Mouse (Mus musculus) thymus, adult 2 months (tissue): Measurements from ENCODE around the gene Fam221a.

Experiments used
- CTCF ChIP-seq: fragments of 200-500 bp; IDR thresholded peaks from 2 replicates; pipeline ENCODE4 v1.5.1; 2012; ENCODE audit warnings: mild to moderate bottlenecking, control low read depth, low read length, moderate library complexity, borderline replicate concordance; ENCODE audit not compliant: control insufficient read depth, poor library complexity, insufficient read depth; ENCODE audit errors: extremely low read depth
- POLR2A ChIP-seq: fragments of 200-500 bp; IDR thresholded peaks from 2 replicates; pipeline ENCODE4 v1.6.1; 2012; ENCODE audit warnings: mild to moderate bottlenecking, low read length, control low read depth, moderate library complexity; ENCODE audit not compliant: control insufficient read depth, poor library complexity, insufficient read depth; ENCODE audit errors: extremely low read depth

- TF ChIP-seq CTCF: no peak
- no peak for TF ChIP-seq POLR2A
Observed at GRCm38 (mm10) chr6:49324528-49324927, 43.0 kb upstream of the Fam221a start.
